Mouse (Mus musculus) adrenal gland, adult 8-10 months (tissue): Measurements from ENCODE around the gene Helt. TPM values are rescaled to one million over a fixed set of nuclear protein-coding genes. Genes with fewer than 3 reads are reported as not detected.
"Not testable (repeated sequence)": the region's sequence is repeated elsewhere in the genome, so short reads cannot be mapped to it uniquely, and the experiment has no call there.

Experiments
- DNase-seq: peaks from one replicate; pipeline ENCODE4 v3.0.0; 2022
- total RNA-seq, 4 experiments: library from RNA; stranded (reverse); gene quantifications; 2 replicates each; pipeline ENCODE4 v1.2.4; 2022

The Helt gene
- total RNA-seq, 4 experiments from 2014 or later: 0.49 TPM; not detected in 3

GRCm38 (mm10) chr8:46295951-46296350, 1.5 kb upstream of the Helt start:
- no peak for DNase-seq

GRCm38 (mm10) chr8:46295101-46295534, 647 bp upstream of the Helt start:
- DNase-seq: no peak

GRCm38 (mm10) chr8:46293741-46294151, 725 bp downstream of the Helt start:
- peak; percentile 53 for DNase-seq

GRCm38 (mm10) chr8:46293201-46293600, 1.3 kb downstream of the Helt start:
- DNase-seq: no peak

GRCm38 (mm10) chr8:46291931-46292675, 2.4 kb downstream of the Helt start:
- no peak for DNase-seq

GRCm38 (mm10) chr8:46289274-46289673, 5.2 kb downstream of the Helt start:
- DNase-seq: no peak

- DNase-seq: no peak
Observed at GRCm38 (mm10) chr8:46288021-46288420, 6.5 kb downstream of the Helt start.

- no peak for DNase-seq
Observed at GRCm38 (mm10) chr8:46285980-46286379, 8.5 kb downstream of the Helt start.

GRCm38 (mm10) chr8:46281536-46281935, 12.9 kb downstream of the Helt start:
- DNase-seq: peak; percentile 20

- no peak for DNase-seq
Observed at GRCm38 (mm10) chr8:46276939-46277338, 17.5 kb downstream of the Helt start.

GRCm38 (mm10) chr8:46270741-46271140, 23.7 kb downstream of the Helt start:
- DNase-seq: no peak

GRCm38 (mm10) chr8:46270147-46270546, 24.3 kb downstream of the Helt start:
- DNase-seq: no peak

- no peak for DNase-seq
Observed at GRCm38 (mm10) chr8:46266801-46267200, 27.7 kb downstream of the Helt start.

GRCm38 (mm10) chr8:46264206-46264605, 30.3 kb downstream of the Helt start:
- not testable (repeated sequence) for DNase-seq

GRCm38 (mm10) chr8:46257921-46258682, 36.4 kb downstream of the Helt start:
- DNase-seq: no peak

- DNase-seq: peak; percentile 7
Observed at GRCm38 (mm10) chr8:46252456-46252855, 42.0 kb downstream of the Helt start.

GRCm38 (mm10) chr8:46251561-46251960, 42.9 kb downstream of the Helt start:
- no peak for DNase-seq

- DNase-seq: peak; percentile 13
Observed at GRCm38 (mm10) chr8:46246346-46246745, 48.1 kb downstream of the Helt start.

- DNase-seq: no peak
Observed at GRCm38 (mm10) chr8:46242946-46243345, 51.5 kb downstream of the Helt start.
